Mouse (Mus musculus) retina, adult 2 months (tissue): ENCODE results near the gene Unkl.
A peak's percentile ranks its signal among the peaks of the same experiment; 100 is the strongest.

Experiments used
- DNase-seq: peaks from one replicate; pipeline ENCODE4 v3.0.0-alpha.2; 2012; ENCODE audit warnings: low read depth, low spot score

Gene Unkl

GRCm38 (mm10) chr17:25188150-25189031 lies at the start of gene Unkl:
Unkl (plus strand) TSS chr17:25188397.
- DNase-seq, result peak; percentile 30

DNA sequence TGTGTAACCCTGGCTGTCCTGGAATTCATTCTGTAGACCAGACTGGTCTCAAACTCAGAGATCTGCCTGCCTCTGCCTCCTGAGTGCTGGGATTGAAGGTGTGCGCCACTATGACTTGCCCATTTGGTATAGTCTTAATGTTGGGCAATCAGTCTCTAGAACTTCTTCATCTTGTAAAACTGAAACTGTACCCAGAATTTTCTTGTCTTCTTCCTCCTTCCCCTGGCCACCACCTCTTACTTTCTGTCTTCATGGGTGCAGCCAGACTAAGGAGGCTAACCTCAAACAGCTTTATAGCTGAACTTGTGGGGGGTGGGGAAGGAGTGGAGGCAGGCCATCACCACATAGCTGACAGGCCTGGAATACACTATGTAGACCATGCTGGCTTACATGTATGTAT lies 49.4 kb upstream of the Unkl start:
- DNase-seq, result no peak

GRCm38 (mm10) chr17:25139960-25140359 lies 48.2 kb upstream of the Unkl start:
- no peak for DNase-seq

- no peak for DNase-seq
Measured at GRCm38 (mm10) chr17:25162161-25162560, 26.0 kb upstream of the Unkl start, which contains the start of gene Ccdc154. Ccdc154 (plus strand) TSS chr17:25162461.

GRCm38 (mm10) chr17:25163387-25163786 lies 24.8 kb upstream of the Unkl start:
- DNase-seq, result no peak

DNA sequence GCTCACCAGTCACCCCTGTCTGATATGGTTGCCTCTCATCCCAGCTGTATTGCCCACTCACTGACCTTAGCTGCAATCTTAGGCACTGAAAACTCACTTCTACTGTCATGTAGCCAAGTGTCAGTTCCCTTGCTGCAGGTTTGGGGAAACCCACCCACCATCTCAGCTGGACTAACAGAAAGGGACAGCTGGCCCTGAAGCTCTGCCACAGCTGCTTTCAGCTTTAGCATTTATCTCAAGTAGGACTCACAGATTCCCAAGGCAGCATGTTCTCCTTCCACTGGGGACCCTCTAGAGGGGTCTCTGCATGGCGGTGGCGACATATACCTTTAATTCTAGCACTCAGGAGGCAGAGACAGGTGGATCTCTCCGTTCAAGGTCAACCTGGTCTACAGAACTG lies 23.4 kb upstream of the Unkl start:
- no peak for DNase-seq

DNA sequence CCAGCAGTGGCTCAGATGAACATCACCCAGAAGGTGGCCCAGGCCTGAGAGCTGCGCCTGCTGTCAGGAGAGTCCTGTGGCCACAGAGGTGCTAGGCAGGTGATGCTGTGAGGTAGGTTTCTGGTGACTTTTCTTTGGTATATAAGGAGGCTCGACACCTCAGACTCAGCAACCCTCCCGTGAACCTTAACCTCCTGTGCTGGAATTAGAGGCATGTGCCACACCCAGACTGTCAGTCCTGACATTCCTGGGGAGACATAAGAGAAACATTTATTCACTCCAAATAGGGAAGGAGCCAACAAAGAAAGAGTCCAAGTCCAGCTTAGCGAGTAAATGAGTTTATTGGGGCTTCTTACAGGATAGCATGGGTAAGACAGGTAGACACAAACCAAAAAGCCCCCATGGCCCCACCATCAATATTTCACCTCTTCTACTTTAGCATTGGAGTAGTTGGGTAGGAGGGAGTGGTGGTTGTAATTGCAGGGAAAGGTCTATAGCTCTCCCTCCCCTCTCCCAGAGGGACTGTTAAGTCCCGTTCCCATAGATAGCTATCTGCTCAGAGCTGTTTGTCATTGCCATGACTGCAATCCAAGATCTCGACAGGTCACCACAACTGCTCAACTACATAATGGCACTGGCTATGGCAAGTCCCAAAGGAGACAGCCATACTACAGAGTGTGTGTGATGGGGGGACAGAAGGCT lies 22.1 kb upstream of the Unkl start:
- DNase-seq, result no peak

DNA sequence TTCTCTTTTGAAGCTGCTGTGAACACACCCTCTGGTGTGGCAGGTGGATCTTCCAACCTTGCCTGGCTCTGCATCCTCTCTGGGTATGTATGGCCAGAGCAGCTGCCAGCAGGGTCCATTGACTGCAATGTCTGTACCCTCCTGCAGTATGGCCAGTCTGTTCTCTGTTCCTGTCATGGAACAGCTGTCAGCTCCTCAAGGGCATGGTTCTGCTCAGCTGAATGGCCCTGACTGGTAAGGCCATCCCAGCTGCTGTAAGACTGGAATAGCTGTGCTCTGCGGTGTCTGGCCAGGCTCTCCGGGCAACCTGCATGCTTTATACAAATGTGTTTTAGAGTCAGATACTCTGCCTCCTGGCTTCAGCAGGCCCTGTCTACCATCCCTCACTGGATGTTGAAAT lies 18.5 kb upstream of the Unkl start:
- no peak for DNase-seq

DNA sequence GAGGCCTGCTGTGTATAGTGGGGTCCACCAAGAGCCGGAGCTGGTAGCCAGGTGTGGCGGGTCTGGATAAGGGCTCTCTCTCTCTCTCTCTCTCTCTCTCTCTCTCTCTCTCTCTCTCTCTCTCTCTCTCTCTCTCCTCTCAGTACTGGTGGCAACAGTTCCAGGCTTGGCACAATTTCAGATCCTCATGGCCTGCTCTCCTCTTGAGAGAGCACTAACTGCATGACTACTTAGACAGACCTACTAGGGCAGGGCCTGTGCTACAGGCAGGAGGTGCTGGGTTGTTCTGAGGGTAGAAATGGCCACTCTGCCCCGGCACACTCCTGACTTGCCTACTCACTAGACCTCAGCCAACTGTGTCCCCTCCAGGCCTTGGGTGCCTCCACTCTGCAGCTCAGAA lies 15.6 kb upstream of the Unkl start:
- DNase-seq, result no peak

GRCm38 (mm10) chr17:25175411-25175810 lies 12.8 kb upstream of the Unkl start, which contains the start of gene Gm38655:
Gm38655 (minus strand) TSS chr17:25175471.
- no peak for DNase-seq

- DNase-seq, result no peak
Measured at GRCm38 (mm10) chr17:25183232-25183631, 5.0 kb upstream of the Unkl start.

- DNase-seq, result peak; percentile 98
Measured at GRCm38 (mm10) chr17:25184129-25184691, 4.0 kb upstream of the Unkl start, which contains the start of gene BC003965. BC003965 (plus strand) TSS chr17:25184554.

- DNase-seq, result no peak
Measured at GRCm38 (mm10) chr17:25184961-25185360, 3.2 kb upstream of the Unkl start.

DNA sequence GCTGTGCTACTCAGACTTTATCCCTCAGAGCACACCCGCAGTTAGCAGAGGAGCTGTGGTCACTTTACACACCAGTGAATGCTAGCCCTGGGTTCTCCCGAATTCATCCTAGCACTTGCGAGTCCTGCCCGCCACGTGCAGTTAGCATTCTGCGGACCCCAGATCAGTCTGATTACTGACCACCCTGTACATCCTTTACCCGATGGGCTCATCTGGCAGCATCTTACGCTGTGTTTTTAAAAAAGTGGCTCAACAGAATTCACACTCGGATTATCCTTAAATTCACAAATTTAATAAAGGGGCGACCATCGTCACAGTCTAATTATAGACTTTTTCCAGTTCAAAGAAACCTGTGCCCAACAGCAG lies 430 bp upstream of the Unkl start:
- no peak for DNase-seq

DNA sequence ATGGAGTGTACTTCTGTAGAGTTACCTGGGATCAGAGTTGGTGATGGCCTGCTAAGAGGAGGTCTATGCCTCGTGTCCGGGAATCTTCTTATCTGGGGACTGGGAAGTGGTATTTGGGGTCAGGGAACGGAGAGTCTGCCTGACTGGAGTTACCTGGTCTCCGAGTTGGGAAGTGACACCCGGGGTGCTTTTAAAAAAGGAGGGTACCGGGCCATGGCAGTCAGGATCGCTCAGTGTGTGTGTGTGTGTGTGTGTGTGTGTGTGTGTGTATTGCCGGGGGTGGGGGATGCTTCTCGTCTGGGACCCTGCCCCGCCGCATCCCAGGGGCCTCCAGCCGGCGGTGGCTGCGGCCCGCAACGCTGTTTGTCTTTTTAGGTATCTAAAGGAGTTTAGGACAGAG lies 894 bp downstream of the Unkl start:
- DNase-seq, result no peak

- DNase-seq, result no peak
Measured at GRCm38 (mm10) chr17:25202401-25202800, 14.2 kb downstream of the Unkl start.

GRCm38 (mm10) chr17:25210006-25210405 lies 21.8 kb downstream of the Unkl start:
- no peak for DNase-seq

- no peak for DNase-seq
Measured at GRCm38 (mm10) chr17:25210680-25211466, 22.7 kb downstream of the Unkl start.

DNA sequence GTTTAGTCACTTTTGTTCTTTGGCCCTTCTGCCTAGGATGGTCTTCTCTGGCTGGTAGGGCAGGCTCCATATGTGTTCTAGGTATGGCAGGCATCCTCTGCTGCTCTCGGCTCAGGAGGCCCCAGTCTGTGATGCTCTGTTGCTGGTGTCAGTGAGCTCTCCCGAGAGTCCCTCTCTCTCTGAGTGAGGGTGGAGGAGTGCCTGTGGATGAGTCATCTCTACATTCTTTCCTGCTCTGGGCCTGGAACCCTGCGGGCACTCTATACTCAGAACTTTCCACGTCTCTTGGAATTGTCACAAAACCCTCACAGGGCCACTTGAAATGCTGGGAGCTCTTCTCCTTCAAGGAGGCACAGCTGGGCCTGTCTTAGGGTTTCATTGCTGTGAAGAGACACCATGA lies 23.5 kb downstream of the Unkl start:
- no peak for DNase-seq

GRCm38 (mm10) chr17:25215431-25215830 lies 27.2 kb downstream of the Unkl start:
- no peak for DNase-seq

- DNase-seq, result no peak
Measured at GRCm38 (mm10) chr17:25218967-25219366, 30.8 kb downstream of the Unkl start.
